Mouse (Mus musculus) lung, postnatal 25 days (tissue): ENCODE data around the gene Fgfr1op2.

ENCODE experiments used
- DNase-seq: peaks from one replicate; pipeline ENCODE4 v3.0.0; 2022; ENCODE audit warnings: low spot score

The Fgfr1op2 gene

GRCm38 (mm10) chr6:146642276-146643183, 65.5 kb downstream of the Fgfr1op2 start, which contains the start of the genes Med21 and Tm7sf3:
TSS of gene Med21 (plus strand) at chr6:146642547.
TSS of gene Tm7sf3 (minus strand) at chr6:146642824.
- DNase-seq, result peak; percentile 98

GRCm38 (mm10) chr6:146643184-146643570, 66.2 kb downstream of the Fgfr1op2 start:
- DNase-seq, result peak; percentile 7
